Mouse (Mus musculus): ENCODE measurements around the gene Focad. TPM values are rescaled to one million over a fixed set of nuclear protein-coding genes. Genes with fewer than 3 reads are reported as not detected.

Gene Focad
- polyA plus RNA-seq, 1 experiment = 29.6 TPM

- H3K27ac ChIP-seq (ENCODE audit: insufficient read depth, low read length) = no peak overlapping the region
- WGBS = 51% methylated on average over 6 of the region's 6 CpGs
- no peaks in the 10 kb centered on the region for H3K27me3 ChIP-seq (ENCODE audit: control insufficient read depth, insufficient read depth, low read length)
- no peaks in the 10 kb centered on the region for H3K4me1 ChIP-seq (ENCODE audit: control insufficient read depth, insufficient read depth, low read length)
- no peak for TF ChIP-seq POLR2A (IDR thresholded peaks at IDR 0.05; ENCODE audit: borderline replicate concordance, insufficient read depth, low read length)
- TF ChIP-seq CTCF (IDR thresholded peaks at IDR 0.05; ENCODE audit: borderline replicate concordance, insufficient read depth, low read depth, low read length) = no peak
- no peak for DNase-seq
- no peak overlapping the region for H3K4me3 ChIP-seq (replicated peaks; ENCODE audit: insufficient read depth, low read depth, low read length)
Observed at GRCm38 (mm10) chr4:88184293-88184692, 89.9 kb downstream of the Focad start.

- WGBS = 88% methylated on average over 6 of the region's 6 CpGs
- no peaks in the 10 kb centered on the region for H3K27me3 ChIP-seq (ENCODE audit: control insufficient read depth, insufficient read depth, low read length)
- no peak for DNase-seq
- H3K4me1 ChIP-seq (ENCODE audit: control insufficient read depth, insufficient read depth, low read length) = no peaks in the 10 kb centered on the region
- no peak overlapping the region for H3K4me3 ChIP-seq (replicated peaks; ENCODE audit: insufficient read depth, low read depth, low read length)
- TF ChIP-seq CTCF (IDR thresholded peaks at IDR 0.05; ENCODE audit: borderline replicate concordance, insufficient read depth, low read depth, low read length) (no peak), POLR2A (IDR thresholded peaks at IDR 0.05; ENCODE audit: borderline replicate concordance, insufficient read depth, low read length) (no peak)
- H3K27ac ChIP-seq (ENCODE audit: insufficient read depth, low read length) = no peak overlapping the region
Observed at GRCm38 (mm10) chr4:88185872-88186426, 91.5 kb downstream of the Focad start.

- DNase-seq = no peak
- WGBS = 97% methylated on average over 3 of the region's 3 CpGs
- no peaks in the 10 kb centered on the region for H3K4me1 ChIP-seq (ENCODE audit: control insufficient read depth, insufficient read depth, low read length)
- H3K4me3 ChIP-seq (replicated peaks; ENCODE audit: insufficient read depth, low read depth, low read length) = no peak overlapping the region
- no peaks in the 10 kb centered on the region for H3K27me3 ChIP-seq (ENCODE audit: control insufficient read depth, insufficient read depth, low read length)
- no peak for TF ChIP-seq POLR2A (IDR thresholded peaks at IDR 0.05; ENCODE audit: borderline replicate concordance, insufficient read depth, low read length)
- no peak for TF ChIP-seq CTCF (IDR thresholded peaks at IDR 0.05; ENCODE audit: borderline replicate concordance, insufficient read depth, low read depth, low read length)
- no peak overlapping the region for H3K27ac ChIP-seq (ENCODE audit: insufficient read depth, low read length)
Observed at GRCm38 (mm10) chr4:88187649-88188048, 93.2 kb downstream of the Focad start.

GRCm38 (mm10) chr4:88189495-88189894 is 95.1 kb downstream of the Focad start:
- no peak for TF ChIP-seq CTCF (IDR thresholded peaks at IDR 0.05; ENCODE audit: borderline replicate concordance, insufficient read depth, low read depth, low read length)
- TF ChIP-seq POLR2A (IDR thresholded peaks at IDR 0.05; ENCODE audit: borderline replicate concordance, insufficient read depth, low read length) = no peak

GRCm38 (mm10) chr4:88194256-88194655 is 99.8 kb downstream of the Focad start:
- Histone ChIP-seq H3K27ac (ENCODE audit: insufficient read depth, low read length) (no peak overlapping the region), H3K4me1 (ENCODE audit: control insufficient read depth, insufficient read depth, low read length) (peaks cover 15% of the 10 kb centered on the region; the same call in 1 of the 2 replicates), H3K4me3 (replicated peaks; ENCODE audit: insufficient read depth, low read depth, low read length) (no peak overlapping the region), H3K27me3 (ENCODE audit: control insufficient read depth, insufficient read depth, low read length) (no peaks in the 10 kb centered on the region)
- TF ChIP-seq CTCF (IDR thresholded peaks at IDR 0.05; ENCODE audit: borderline replicate concordance, insufficient read depth, low read depth, low read length) = no peak
- TF ChIP-seq POLR2A (IDR thresholded peaks at IDR 0.05; ENCODE audit: borderline replicate concordance, insufficient read depth, low read length) = no peak
- DNase-seq = peak in 1 of 2 experiments; percentile 27
- WGBS = 64% methylated on average over 5 of the region's 5 CpGs

More at GRCm38 (mm10) chr4:88189495-88189894, 95.1 kb downstream of the Focad start:
- no peak overlapping the region for H3K4me3 ChIP-seq (replicated peaks; ENCODE audit: insufficient read depth, low read depth, low read length)
- no peak for DNase-seq
- no peaks in the 10 kb centered on the region for H3K27me3 ChIP-seq (ENCODE audit: control insufficient read depth, insufficient read depth, low read length)
- no peak overlapping the region for H3K27ac ChIP-seq (ENCODE audit: insufficient read depth, low read length)
- WGBS = 98% methylated on average over 1 of the region's 1 CpGs
- H3K4me1 ChIP-seq (ENCODE audit: control insufficient read depth, insufficient read depth, low read length) = no peaks in the 10 kb centered on the region

- H3K27ac ChIP-seq (ENCODE audit: insufficient read depth, low read length) = no peak overlapping the region; the same call in 1 of the 2 replicates
- WGBS = 6% methylated on average over 4 of the region's 4 CpGs
- peak; percentile 74 to 92 for DNase-seq
- no peak overlapping the region for H3K4me3 ChIP-seq (replicated peaks; ENCODE audit: insufficient read depth, low read depth, low read length)
- peaks cover 15% of the 10 kb centered on the region; the same call in 1 of the 2 replicates for H3K4me1 ChIP-seq (ENCODE audit: control insufficient read depth, insufficient read depth, low read length)
- no peak for TF ChIP-seq CTCF (IDR thresholded peaks at IDR 0.05; ENCODE audit: borderline replicate concordance, insufficient read depth, low read depth, low read length)
- no peak for TF ChIP-seq POLR2A (IDR thresholded peaks at IDR 0.05; ENCODE audit: borderline replicate concordance, insufficient read depth, low read length)
- no peaks in the 10 kb centered on the region for H3K27me3 ChIP-seq (ENCODE audit: control insufficient read depth, insufficient read depth, low read length)
Observed at GRCm38 (mm10) chr4:88195898-88196495, 101.6 kb downstream of the Focad start.

- Histone ChIP-seq H3K27me3 (ENCODE audit: control insufficient read depth, insufficient read depth, low read length) (no peaks in the 10 kb centered on the region), H3K27ac (ENCODE audit: insufficient read depth, low read length) (peak overlapping the region; percentile 24; the same call in 1 of the 2 replicates), H3K4me1 (ENCODE audit: control insufficient read depth, insufficient read depth, low read length) (peaks cover 15% of the 10 kb centered on the region; the same call in 1 of the 2 replicates), H3K4me3 (replicated peaks; ENCODE audit: insufficient read depth, low read depth, low read length) (no peak overlapping the region)
- WGBS = 10% methylated on average over 4 of the region's 4 CpGs
- DNase-seq = peak; percentile 61 to 81
- TF ChIP-seq POLR2A (IDR thresholded peaks at IDR 0.05; ENCODE audit: borderline replicate concordance, insufficient read depth, low read length) (no peak), CTCF (IDR thresholded peaks at IDR 0.05; ENCODE audit: borderline replicate concordance, insufficient read depth, low read depth, low read length) (no peak)
Observed at GRCm38 (mm10) chr4:88196500-88196912, 102.1 kb downstream of the Focad start.

GRCm38 (mm10) chr4:88197244-88197643 is 102.8 kb downstream of the Focad start:
- WGBS = 85% methylated on average over 5 of the region's 5 CpGs
- Histone ChIP-seq H3K4me3 (replicated peaks; ENCODE audit: insufficient read depth, low read depth, low read length) (no peak overlapping the region), H3K27ac (ENCODE audit: insufficient read depth, low read length) (no peak overlapping the region), H3K27me3 (ENCODE audit: control insufficient read depth, insufficient read depth, low read length) (no peaks in the 10 kb centered on the region), H3K4me1 (ENCODE audit: control insufficient read depth, insufficient read depth, low read length) (peaks cover 15% of the 10 kb centered on the region; the same call in 1 of the 2 replicates)
- no peak for DNase-seq
- TF ChIP-seq POLR2A (IDR thresholded peaks at IDR 0.05; ENCODE audit: borderline replicate concordance, insufficient read depth, low read length) (no peak), CTCF (IDR thresholded peaks at IDR 0.05; ENCODE audit: borderline replicate concordance, insufficient read depth, low read depth, low read length) (no peak)

Measured in cerebellum, adult 2 months (tissue).